Mouse (Mus musculus) spleen, adult 18-20 months (tissue): ENCODE data around the gene Dcaf4.

Experiments used
- DNase-seq, 2 experiments: peaks; one replicate each; pipeline ENCODE4 v3.0.0; 2022; ENCODE audit warnings: mixed read lengths in 2 of 2

The Dcaf4 gene

GRCm38 (mm10) chr12:83553816-83554215, 33.5 kb downstream of the Dcaf4 start:
- no peak for DNase-seq

GRCm38 (mm10) chr12:83555605-83556004, 35.3 kb downstream of the Dcaf4 start:
- no peak for DNase-seq

GRCm38 (mm10) chr12:83558496-83558895, 38.2 kb downstream of the Dcaf4 start:
- DNase-seq = no peak

- no peak for DNase-seq
These were observed 39.9 kb downstream of the Dcaf4 start for GRCm38 (mm10) chr12:83560189-83560588.

GRCm38 (mm10) chr12:83562589-83562988, 42.3 kb downstream of the Dcaf4 start:
- no peak for DNase-seq

- DNase-seq = no peak
These were observed 49.6 kb downstream of the Dcaf4 start for GRCm38 (mm10) chr12:83569866-83570265.

GRCm38 (mm10) chr12:83572717-83573116, 52.5 kb downstream of the Dcaf4 start:
- no peak for DNase-seq

- no peak for DNase-seq
These were observed 57.2 kb downstream of the Dcaf4 start for GRCm38 (mm10) chr12:83577445-83577844.

GRCm38 (mm10) chr12:83578356-83578755, 58.1 kb downstream of the Dcaf4 start:
- no peak for DNase-seq

GRCm38 (mm10) chr12:83578896-83579569, 58.8 kb downstream of the Dcaf4 start:
- DNase-seq = no peak

GRCm38 (mm10) chr12:83580283-83580682, 60.0 kb downstream of the Dcaf4 start:
- no peak for DNase-seq

GRCm38 (mm10) chr12:83582106-83582505, 61.8 kb downstream of the Dcaf4 start:
- DNase-seq = no peak

- DNase-seq = no peak
These were observed 62.5 kb downstream of the Dcaf4 start for GRCm38 (mm10) chr12:83582747-83583146.

- no peak for DNase-seq
These were observed 66.4 kb downstream of the Dcaf4 start for GRCm38 (mm10) chr12:83586628-83587027.
